Mouse (Mus musculus): ENCODE data around the gene Snf8. TPM values are rescaled to one million over a fixed set of nuclear protein-coding genes. Genes with fewer than 3 reads are reported as not detected.

Snf8 gene
- total RNA-seq, 2 experiments from 2014 or later, result 85.8 to 89.6 TPM

- DNase-seq, result peak; percentile 8 to 11
Observed at GRCm38 (mm10) chr11:96074351-96075176, 39.9 kb downstream of the Snf8 start.

- peak in 1 of 2 experiments; percentile 57 for DNase-seq
Observed at GRCm38 (mm10) chr11:96075177-96075508, 40.5 kb downstream of the Snf8 start.

GRCm38 (mm10) chr11:96075509-96076220, 41.0 kb downstream of the Snf8 start, which contains the start of gene Atp5g1:
Atp5g1 (minus strand) TSS chr11:96075670.
- peak; percentile 94 to 96 for DNase-seq

GRCm38 (mm10) chr11:96076221-96077105, 41.8 kb downstream of the Snf8 start:
- DNase-seq, result peak in 1 of 2 experiments; percentile 3

GRCm38 (mm10) chr11:96080736-96081135, 46.1 kb downstream of the Snf8 start:
- no peak for DNase-seq

GRCm38 (mm10) chr11:96082682-96083081, 48.0 kb downstream of the Snf8 start:
- peak in 1 of 2 experiments; percentile 24 for DNase-seq

- no peak for DNase-seq
Observed at GRCm38 (mm10) chr11:96087981-96088380, 53.3 kb downstream of the Snf8 start.

GRCm38 (mm10) chr11:96091073-96091472, 56.4 kb downstream of the Snf8 start:
- DNase-seq, result peak; percentile 22 to 40

- no peak for DNase-seq
Observed at GRCm38 (mm10) chr11:96092674-96093291, 58.1 kb downstream of the Snf8 start.

GRCm38 (mm10) chr11:96093361-96093760, 58.7 kb downstream of the Snf8 start:
- DNase-seq, result peak; percentile 60 to 65

Other genes starting within 250 kb of the Snf8 start
- 100 to 1,000 TPM; 119 to 160 TPM for gene Phospho1, start 210.4 kb upstream of the Snf8 start, total RNA-seq (2021)
- gene Gngt2, start 197.7 kb upstream of the Snf8 start, total RNA-seq (2021), result 10 to 100 TPM; 14.3 to 30.9 TPM
- gene Abi3, start 192.4 kb upstream of the Snf8 start, total RNA-seq (2021), result 10 to 100 TPM; 11.3 to 19.3 TPM
- not detected for gene B4galnt2, start 120.0 kb upstream of the Snf8 start, total RNA-seq (2021)
- gene Igf2bp1, start 28.9 kb upstream of the Snf8 start, total RNA-seq (2021), result 1 to 10 TPM; 2.1 to 4.7 TPM
- gene Gip, start 10.3 kb upstream of the Snf8 start, total RNA-seq (2021), result not detected
- gene Ube2z, start 30.5 kb downstream of the Snf8 start, total RNA-seq (2021), result 10 to 100 TPM; 53.4 to 56.4 TPM
- gene Atp5g1, start 40.8 kb downstream of the Snf8 start, total RNA-seq (2021), result 100 to 1,000 TPM; 268 to 316 TPM
- gene Calcoco2, start 77.1 kb downstream of the Snf8 start, total RNA-seq (2021), result not detected
- not detected for gene Ttll6, start 98.9 kb downstream of the Snf8 start, total RNA-seq (2021)
- not detected for gene Hoxb13, start 159.4 kb downstream of the Snf8 start, total RNA-seq (2021)
- 100 to 1,000 TPM; 225 to 357 TPM for gene Hoxb9, start 236.6 kb downstream of the Snf8 start, total RNA-seq (2021)
- 10 to 100 TPM; 59.4 to 80.5 TPM for gene Hoxb8, start 247.0 kb downstream of the Snf8 start, total RNA-seq (2021)

All from adrenal gland, postnatal 36 days (tissue).